Mouse (Mus musculus): ENCODE measurements around the gene Trhr2. TPM values are rescaled to one million over a fixed set of nuclear protein-coding genes. Genes with fewer than 3 reads are reported as not detected.

Trhr2 gene
- total and polyA plus RNA-seq, 3 experiments, result not detected

DNA sequence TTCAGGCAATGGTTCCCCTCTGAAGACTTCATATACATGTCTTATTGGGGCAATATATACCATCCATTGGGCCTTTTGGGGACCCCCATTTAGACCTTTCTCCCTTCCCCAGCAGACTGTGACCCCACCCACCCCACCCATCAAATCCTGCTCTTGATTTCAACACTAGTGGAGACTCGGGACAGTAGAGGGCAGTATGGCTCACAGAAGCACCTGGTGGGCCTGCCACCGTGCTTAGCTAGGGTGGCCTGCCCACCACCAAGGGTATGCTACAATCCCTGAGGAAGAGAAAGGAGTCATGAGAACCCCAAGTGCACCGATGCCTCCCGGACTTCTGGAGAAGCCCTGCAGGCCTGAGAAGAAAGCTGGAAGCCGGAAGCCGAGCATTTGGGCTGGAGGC is 21.7 kb downstream of the Trhr2 start:
- no peaks in the 10 kb centered on the region for H3K36me3 ChIP-seq (ENCODE audit: control insufficient read depth, insufficient read depth, low read length)

DNA sequence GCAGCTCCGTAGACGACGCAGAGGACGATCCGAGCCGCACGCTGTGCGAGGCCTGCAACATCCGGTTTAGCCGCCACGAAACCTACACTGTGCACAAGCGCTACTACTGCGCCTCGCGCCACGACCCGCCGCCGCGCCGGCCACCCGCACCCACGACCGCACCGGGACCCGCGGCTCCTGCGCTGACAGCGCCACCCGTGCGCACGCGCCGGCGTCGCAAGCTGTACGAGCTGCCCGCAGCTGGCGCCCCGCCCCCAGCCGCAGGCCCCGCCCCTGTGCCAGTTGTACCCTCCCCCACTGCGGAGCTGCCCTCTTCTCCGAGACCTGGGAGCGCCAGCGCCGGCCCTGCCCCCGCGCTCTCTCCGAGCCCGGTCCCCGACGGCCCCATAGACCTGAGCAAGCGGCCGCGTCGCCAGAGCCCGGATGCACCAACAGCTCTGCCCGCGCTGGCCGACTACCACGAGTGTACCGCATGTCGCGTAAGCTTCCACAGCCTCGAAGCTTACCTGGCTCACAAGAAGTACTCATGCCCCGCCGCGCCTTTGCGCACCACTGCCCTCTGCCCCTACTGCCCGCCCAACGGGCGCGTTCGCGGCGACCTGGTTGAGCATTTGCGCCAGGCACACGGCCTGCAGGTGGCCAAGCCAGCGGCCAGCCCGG is 24.2 kb downstream of the Trhr2 start:
- H3K79me2 ChIP-seq (replicated peaks; ENCODE audit: control insufficient read depth, insufficient read depth, low read length), result no peaks in the 10 kb centered on the region
- H3K27me3 ChIP-seq (ENCODE audit: control insufficient read depth, insufficient read depth, low read length), result no peaks in the 10 kb centered on the region
- no peak overlapping the region for H3K4me3 ChIP-seq
- H3K4me1 ChIP-seq (ENCODE audit: control insufficient read depth, insufficient read depth, low read length), result peaks cover 4% of the 10 kb centered on the region
- H3K27ac ChIP-seq, result no peak overlapping the region
- intact Hi-C loops (cut with DNase I), result loop anchor here (10.0 kb wide), 1 partner anchor 362 kb away; no protein-coding TSS in a partner anchor
- H3K36me3 ChIP-seq (ENCODE audit: control insufficient read depth, insufficient read depth, low read length), result no peaks in the 10 kb centered on the region
- no peak for TF ChIP-seq POLR2A (IDR thresholded peaks at IDR 0.05; ENCODE audit: insufficient read depth, low read depth, low read length)
- no peak for TF ChIP-seq CTCF (IDR thresholded peaks at IDR 0.05)
- no peak for TF ChIP-seq EP300 (IDR thresholded peaks at IDR 0.05; ENCODE audit: insufficient read depth, low read depth, low read length)
- H3K9ac ChIP-seq (ENCODE audit: low read depth, low read length), result no peak overlapping the region
- 81% methylated on average over 81 of the region's 81 CpGs for WGBS
- no peak for DNase-seq

More for the DNA sequence above, 21.7 kb downstream of the Trhr2 start:
- intact Hi-C loops (cut with DNase I), result loop anchor here (10.0 kb wide), 1 partner anchor 364 kb away; no protein-coding TSS in a partner anchor
- Histone ChIP-seq H3K27ac (no peak overlapping the region), H3K4me3 (no peak overlapping the region), H3K4me1 (ENCODE audit: control insufficient read depth, insufficient read depth, low read length) (peaks cover 9% of the 10 kb centered on the region), H3K79me2 (replicated peaks; ENCODE audit: control insufficient read depth, insufficient read depth, low read length) (no peaks in the 10 kb centered on the region), H3K27me3 (ENCODE audit: control insufficient read depth, insufficient read depth, low read length) (no peaks in the 10 kb centered on the region), H3K9ac (ENCODE audit: low read depth, low read length) (no peak overlapping the region)
- no peak for DNase-seq
- TF ChIP-seq CTCF (IDR thresholded peaks at IDR 0.05) (peak; percentile 34), POLR2A (IDR thresholded peaks at IDR 0.05; ENCODE audit: insufficient read depth, low read depth, low read length) (no peak), EP300 (IDR thresholded peaks at IDR 0.05; ENCODE audit: insufficient read depth, low read depth, low read length) (no peak)
- 76% methylated on average over 6 of the region's 6 CpGs for WGBS

DNA sequence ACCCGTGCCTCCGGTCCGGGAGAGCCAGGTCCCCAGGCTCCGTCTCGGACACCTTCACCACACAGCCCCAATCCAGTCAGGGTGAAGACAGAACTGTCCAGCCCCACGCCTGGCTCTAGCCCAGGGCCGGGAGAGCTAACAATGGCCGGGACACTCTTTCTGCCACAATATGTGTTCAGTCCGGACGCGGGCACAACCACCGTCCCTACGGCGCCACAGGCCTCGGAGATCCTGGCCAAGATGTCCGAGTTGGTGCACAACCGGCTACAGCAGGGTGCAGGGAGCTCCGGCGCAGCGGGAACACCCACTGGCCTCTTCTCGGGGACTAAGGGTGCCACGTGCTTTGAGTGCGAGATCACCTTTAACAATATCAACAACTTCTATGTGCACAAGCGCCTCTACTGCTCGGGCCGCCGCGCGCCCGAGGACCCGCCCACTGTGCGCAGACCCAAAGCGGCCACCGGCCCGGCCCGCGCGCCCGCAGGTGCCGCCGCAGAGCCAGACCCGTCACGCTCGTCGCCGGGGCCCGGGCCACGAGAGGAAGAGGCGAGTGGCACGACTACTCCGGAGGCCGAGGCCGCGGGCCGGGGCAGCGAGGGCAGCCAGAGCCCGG is 24.8 kb downstream of the Trhr2 start:
- WGBS, result 88% methylated on average over 57 of the region's 57 CpGs
- peaks cover 7% of the 10 kb centered on the region for H3K4me1 ChIP-seq (ENCODE audit: control insufficient read depth, insufficient read depth, low read length)
- H3K79me2 ChIP-seq (replicated peaks; ENCODE audit: control insufficient read depth, insufficient read depth, low read length), result no peaks in the 10 kb centered on the region
- no peaks in the 10 kb centered on the region for H3K36me3 ChIP-seq (ENCODE audit: control insufficient read depth, insufficient read depth, low read length)
- intact Hi-C loops (cut with DNase I), result loop anchor here (10.0 kb wide), 1 partner anchor 361 kb away; no protein-coding TSS in a partner anchor
- H3K4me3 ChIP-seq, result no peak overlapping the region
- DNase-seq, result no peak
- H3K27me3 ChIP-seq (ENCODE audit: control insufficient read depth, insufficient read depth, low read length), result no peaks in the 10 kb centered on the region
- H3K9ac ChIP-seq (ENCODE audit: low read depth, low read length), result no peak overlapping the region
- H3K27ac ChIP-seq, result no peak overlapping the region
- no peak for TF ChIP-seq POLR2A (IDR thresholded peaks at IDR 0.05; ENCODE audit: insufficient read depth, low read depth, low read length)
- no peak for TF ChIP-seq EP300 (IDR thresholded peaks at IDR 0.05; ENCODE audit: insufficient read depth, low read depth, low read length)
- TF ChIP-seq CTCF (IDR thresholded peaks at IDR 0.05), result no peak

DNA sequence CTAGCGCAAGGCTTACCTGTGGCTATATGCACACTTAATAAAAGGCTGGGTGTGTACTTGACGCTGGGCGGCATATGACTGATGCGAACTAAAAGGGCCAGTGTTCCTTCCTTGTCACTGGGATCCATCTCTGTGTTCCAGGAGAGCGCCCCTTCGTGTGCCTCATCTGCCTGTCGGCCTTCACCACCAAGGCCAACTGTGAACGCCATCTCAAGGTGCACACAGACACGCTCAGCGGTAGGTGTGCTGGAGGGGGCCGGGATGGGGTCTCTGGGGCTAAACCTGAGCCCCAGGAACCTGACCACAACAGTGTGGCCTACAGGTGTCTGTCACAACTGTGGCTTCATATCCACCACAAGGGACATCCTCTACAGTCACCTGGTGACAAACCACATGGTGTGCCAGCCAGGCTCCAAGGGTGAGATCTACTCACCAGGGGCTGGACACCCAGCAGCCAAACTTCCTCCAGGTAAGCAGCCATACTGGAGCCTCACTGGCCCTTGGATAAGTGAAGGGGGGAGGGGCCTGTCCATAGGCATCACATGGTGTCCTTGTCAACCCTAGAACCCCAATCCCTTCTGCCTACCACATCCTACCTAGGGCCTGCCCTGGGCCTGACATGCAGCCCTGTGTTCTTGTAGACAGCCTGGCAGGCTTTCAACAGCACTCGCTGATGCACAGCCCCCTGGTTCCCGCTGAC is 25.6 kb downstream of the Trhr2 start:
- Histone ChIP-seq H3K36me3 (ENCODE audit: control insufficient read depth, insufficient read depth, low read length) (no peaks in the 10 kb centered on the region), H3K27ac (no peak overlapping the region), H3K27me3 (ENCODE audit: control insufficient read depth, insufficient read depth, low read length) (no peaks in the 10 kb centered on the region), H3K4me1 (ENCODE audit: control insufficient read depth, insufficient read depth, low read length) (peaks cover 14% of the 10 kb centered on the region), H3K9ac (ENCODE audit: low read depth, low read length) (no peak overlapping the region), H3K4me3 (no peak overlapping the region), H3K79me2 (replicated peaks; ENCODE audit: control insufficient read depth, insufficient read depth, low read length) (no peaks in the 10 kb centered on the region)
- TF ChIP-seq EP300 (IDR thresholded peaks at IDR 0.05; ENCODE audit: insufficient read depth, low read depth, low read length), result no peak
- TF ChIP-seq CTCF (IDR thresholded peaks at IDR 0.05), result no peak
- no peak for TF ChIP-seq POLR2A (IDR thresholded peaks at IDR 0.05; ENCODE audit: insufficient read depth, low read depth, low read length)
- intact Hi-C loops (cut with DNase I), result loop anchor here (10.0 kb wide), 1 partner anchor 360 kb away; no protein-coding TSS in a partner anchor
- no peak for DNase-seq
- 96% methylated on average over 13 of the region's 13 CpGs for WGBS

DNA sequence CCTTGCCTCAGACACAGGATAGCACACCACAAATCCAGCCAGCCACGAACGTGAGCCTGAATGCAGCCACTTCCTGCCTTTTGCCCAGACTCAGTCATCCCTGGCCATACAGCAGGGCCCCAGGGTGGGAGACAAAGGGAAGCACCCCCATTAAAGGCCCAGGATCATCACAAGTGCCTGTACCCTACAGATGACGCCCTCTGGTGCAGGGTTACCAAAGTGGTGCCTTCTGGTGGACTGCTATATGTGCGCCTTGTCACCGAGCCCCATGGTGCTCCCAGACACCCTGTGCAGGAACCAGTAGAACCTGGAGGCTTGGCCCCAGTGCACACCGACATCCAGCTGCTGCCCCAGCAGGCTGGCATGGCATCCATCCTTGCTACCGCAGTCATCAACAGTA is 27.0 kb downstream of the Trhr2 start:
- Histone ChIP-seq H3K36me3 (ENCODE audit: control insufficient read depth, insufficient read depth, low read length) (no peaks in the 10 kb centered on the region), H3K4me1 (ENCODE audit: control insufficient read depth, insufficient read depth, low read length) (peaks cover 14% of the 10 kb centered on the region), H3K9ac (ENCODE audit: low read depth, low read length) (no peak overlapping the region), H3K79me2 (replicated peaks; ENCODE audit: control insufficient read depth, insufficient read depth, low read length) (no peaks in the 10 kb centered on the region), H3K27me3 (ENCODE audit: control insufficient read depth, insufficient read depth, low read length) (no peaks in the 10 kb centered on the region), H3K4me3 (no peak overlapping the region), H3K27ac (no peak overlapping the region)
- TF ChIP-seq CTCF (IDR thresholded peaks at IDR 0.05) (no peak), EP300 (IDR thresholded peaks at IDR 0.05; ENCODE audit: insufficient read depth, low read depth, low read length) (no peak), POLR2A (IDR thresholded peaks at IDR 0.05; ENCODE audit: insufficient read depth, low read depth, low read length) (no peak)
- intact Hi-C loops (cut with DNase I), result loop anchor here (1.0 to 10.0 kb wide), 2 partner anchors 60 to 359 kb away; no protein-coding TSS in a partner anchor
- DNase-seq, result no peak
- WGBS, result 91% methylated on average over 7 of the region's 7 CpGs
